In genomic region chr2:36197919-36198881, GRCm38 (mm10) we compare ENCODE assay signal across 8 mouse cellular contexts. TPM values are rescaled to one million over a fixed set of nuclear protein-coding genes. Genes with fewer than 3 reads are reported as not detected.
DNase-seq lines count a peak whose midpoint lies in the region; ATAC-seq lines count a peak whose summit lies in the region.

No protein-coding gene starts in this region.

- WGBS in liver, embryonic 15.5 days (ENCODE audit: insufficient replicate concordance), result 10% methylated on average over 20 of the region's 20 CpGs
- WGBS in neural tube, embryonic 14.5 days, result 11% methylated on average over 20 of the region's 20 CpGs

- H3K4me1 ChIP-seq in liver, embryonic 15.5 days (replicated peaks), result peaks cover 79% of the 10 kb centered on the region
- peaks cover 6% of the 10 kb centered on the region for H3K4me1 ChIP-seq in neural tube, embryonic 14.5 days (ENCODE audit: control insufficient read depth, insufficient read depth, low read length)

- peak overlapping the region; percentile 65 for H3K9ac ChIP-seq in liver, embryonic 15.5 days
- 0 out of 2 replicates have a peak overlapping the region, but pooled peaks have one; percentile 17 for H3K9ac ChIP-seq in neural tube, embryonic 14.5 days (replicated peaks; ENCODE audit: low read depth, low read length)

- H3K4me3 ChIP-seq in liver, embryonic 15.5 days (replicated peaks), result peak overlapping the region; percentile 57
- H3K4me3 ChIP-seq in neural tube, embryonic 14.5 days (ENCODE audit: low read depth, low read length), result no peak overlapping the region

- H3K36me3 ChIP-seq in liver, embryonic 15.5 days (replicated peaks), result no peaks in the 10 kb centered on the region
- H3K36me3 ChIP-seq in neural tube, embryonic 14.5 days (ENCODE audit: control insufficient read depth, insufficient read depth, low read length), result no peaks in the 10 kb centered on the region

- H3K4me2 ChIP-seq in liver, embryonic 15.5 days, result peak overlapping the region; percentile 73
- peak overlapping the region; percentile 26; the same call in 1 of the 2 replicates for H3K4me2 ChIP-seq in neural tube, embryonic 14.5 days (ENCODE audit: low read depth, low read length)

- ATAC-seq in liver, embryonic 15.5 days (ENCODE audit: insufficient read depth), result peak; percentile 99
- peak; percentile 65 for ATAC-seq in neural tube, embryonic 14.5 days (ENCODE audit: low read depth)
- no peak for ATAC-seq in monocyte, adult 5-6 weeks (replicated peaks; ENCODE audit: insufficient number of reproducible peaks, low FRiP score, low TSS enrichment, poor library complexity, severe bottlenecking)

- peaks cover 37% of the 10 kb centered on the region for H3K27me3 ChIP-seq in liver, embryonic 15.5 days
- H3K27me3 ChIP-seq in neural tube, embryonic 14.5 days (ENCODE audit: control insufficient read depth, insufficient read depth, low read length), result peaks cover 15% of the 10 kb centered on the region

- peak overlapping the region; percentile 97 for H3K27ac ChIP-seq in liver, embryonic 15.5 days (replicated peaks)
- no peak overlapping the region for H3K27ac ChIP-seq in neural tube, embryonic 14.5 days (ENCODE audit: low read depth, low read length)

- H3K9me3 ChIP-seq in liver, embryonic 15.5 days (replicated peaks), result no peaks in the 10 kb centered on the region
- no peaks in the 10 kb centered on the region for H3K9me3 ChIP-seq in neural tube, embryonic 14.5 days (ENCODE audit: control insufficient read depth, low read length)

- peak; percentile 23 for DNase-seq in Muller cell, postnatal 12 days (ENCODE audit: inconsistent ontology term)
- peak; percentile 54 for DNase-seq in embryo, embryonic 10.5 days (ENCODE audit: low spot score)
- peak; percentile 71 for DNase-seq in heart, adult 8-10 months (ENCODE audit: low spot score)
- peak; percentile 29 for DNase-seq in kidney, adult 18-20 months
- DNase-seq in gastrocnemius, postnatal 10 days, result no peak

RNA-seq across cellular contexts. Expression of gene Ptgs1, which starts 32.0 kb away (rescaled TPM):
- 10 to 100 TPM; 10.9 to 23.6 (median 16.1) TPM for total RNA-seq in heart, adult 8-10 months (2022)
- polyA plus RNA-seq in liver, embryonic 15.5 days (2015; fragmentation: Nextera tagmentation; extraction: Ambion mirVana), result 20.9 and 22.8 TPM in 2 replicates
- 2.7 and 7.7 TPM in 2 replicates for polyA plus RNA-seq in neural tube, embryonic 14.5 days (2014; fragmentation: Nextera tagmentation; extraction: Ambion mirVana)
- 1.8 to 7.6 TPM (median 4.1 TPM) in 3 replicates for total RNA-seq in monocyte, adult 5-6 weeks (2017)
- total RNA-seq in gastrocnemius, postnatal 10 days (2021), result 1 to 10 TPM; 3.9 to 5.6 TPM
